Comparison of ENCODE assay signal across 21 mouse cellular contexts in the genomic region with DNA sequence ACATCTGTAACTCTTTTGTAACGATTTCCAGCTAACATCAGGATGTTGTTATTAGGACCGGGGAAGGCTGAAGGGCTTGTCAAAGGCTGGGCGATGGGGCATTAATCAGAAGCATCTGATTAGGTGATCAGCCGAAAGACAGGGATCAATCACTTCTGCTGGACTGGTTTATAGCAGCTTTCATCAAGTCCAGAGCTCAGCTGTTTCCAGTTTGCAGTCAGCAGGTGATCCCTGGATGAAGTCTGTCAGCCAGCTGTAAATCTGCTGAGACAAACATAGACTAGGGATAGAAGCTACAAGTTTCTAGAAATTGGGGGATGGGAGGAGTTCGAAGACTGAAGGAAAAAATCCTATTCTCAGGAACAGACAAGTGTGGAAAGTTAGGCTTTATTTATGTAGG. TPM values are rescaled to one million over a fixed set of nuclear protein-coding genes. Genes with fewer than 3 reads are reported as not detected.
DNase-seq lines count a peak whose midpoint lies in the region; ATAC-seq lines count a peak whose summit lies in the region.
"Had no signal": no experiment of that assay in that cellular context is flagged by ENCODE, and none has a peak within 500 bp of the region (broad histone marks: within the 10 kb centered on the region; RNA-seq: fewer than 3 reads in every experiment).

No protein-coding gene starts in this region.

- H3K27me3 ChIP-seq in neural tube, embryonic 15.5 days (replicated peaks) = no peaks in the 10 kb centered on the region
- H3K27me3 ChIP-seq: embryonic facial prominence, embryonic 12.5 days; forebrain, embryonic 12.5 days had no signal

- no peak overlapping the region for H3K4me3 ChIP-seq in neural tube, embryonic 15.5 days (replicated peaks)
- H3K4me3 ChIP-seq: embryonic facial prominence, embryonic 12.5 days; forebrain, embryonic 12.5 days; heart, embryonic 10.5 days had no signal

- no peak for ATAC-seq in neural tube, embryonic 15.5 days (ENCODE audit: low FRiP score)
- ATAC-seq: inflammation-experienced regulatory T-cells, adult 6 months; intestine, postnatal 0 days had no signal

- H3K27ac ChIP-seq in neural tube, embryonic 15.5 days (replicated peaks) = no peak overlapping the region
- H3K27ac ChIP-seq: embryonic facial prominence, embryonic 12.5 days; forebrain, embryonic 12.5 days; heart, embryonic 10.5 days; hindbrain, embryonic 14.5 days had no signal

- H3K36me3 ChIP-seq in neural tube, embryonic 15.5 days = no peaks in the 10 kb centered on the region
- H3K36me3 ChIP-seq: embryonic facial prominence, embryonic 12.5 days; forebrain, embryonic 12.5 days; heart, embryonic 10.5 days had no signal

- 72% methylated on average over 5 of the region's 5 CpGs for whole genome bisulfite sequencing in neural tube, embryonic 15.5 days

- H3K4me2 ChIP-seq in neural tube, embryonic 15.5 days = no peak overlapping the region
- H3K4me2 ChIP-seq: embryonic facial prominence, embryonic 12.5 days; forebrain, embryonic 12.5 days; hindbrain, embryonic 14.5 days had no signal

- DNase-seq in neural tube, embryonic 10.5 days (ENCODE audit: extremely low spot score, low spot score) = peak; percentile 21
- peak; percentile 68 for DNase-seq in forelimb bud, embryonic 11.5 days (ENCODE audit: low read depth, low spot score)
- peak; percentile 47 for DNase-seq in mesoderm, embryonic 11.5 days (ENCODE audit: low read depth, low spot score)
- no peak for DNase-seq in heart, postnatal 4 days
- no peak for DNase-seq in Muller cell, postnatal 12 days (ENCODE audit: inconsistent ontology term)
- DNase-seq: adrenal gland, adult 8-10 months; adrenal gland, postnatal 36 days; cerebellum, adult 2 months; cerebellum, postnatal 10 days; gastrocnemius, postnatal 10 days; heart, adult 18-20 months; heart, postnatal 10 days had no signal

- H3K4me1 ChIP-seq in neural tube, embryonic 15.5 days = no peaks in the 10 kb centered on the region
- H3K4me1 ChIP-seq: embryonic facial prominence, embryonic 12.5 days; forebrain, embryonic 12.5 days; heart, embryonic 10.5 days had no signal

- no peaks in the 10 kb centered on the region for H3K9me3 ChIP-seq in neural tube, embryonic 15.5 days (replicated peaks)
- H3K9me3 ChIP-seq: embryonic facial prominence, embryonic 12.5 days; forebrain, embryonic 12.5 days; heart, embryonic 10.5 days had no signal

- no peak overlapping the region for H3K9ac ChIP-seq in neural tube, embryonic 15.5 days (replicated peaks)
- H3K9ac ChIP-seq: embryonic facial prominence, embryonic 12.5 days; forebrain, embryonic 12.5 days; hindbrain, embryonic 14.5 days had no signal

RNA-seq across cellular contexts. Expression of gene Trpc4, which starts 20.5 kb away (rescaled TPM):
- 3.6 and 3.8 TPM in 2 replicates for polyA plus RNA-seq in neural tube, embryonic 15.5 days (2015; fragmentation: Nextera tagmentation; extraction: Ambion mirVana)
- total RNA-seq in heart, postnatal 4 days (2021) = under 1 TPM; 0.11 to 0.26 TPM
- total RNA-seq: ES-E14; hematopoietic stem cell, adult 5-6 weeks had no signal

Comparison
In these comparisons a context has a peak if more than half of its experiments do, and no peak if none do; other contexts are left out.
1. DNase-seq: peak in neural tube, embryonic 10.5 days (single experiment), forelimb bud, embryonic 11.5 days (single experiment) and mesoderm, embryonic 11.5 days (single experiment); none in heart, postnatal 4 days (single experiment) and Muller cell, postnatal 12 days (single experiment).